Mouse (Mus musculus) c-Kit-positive CD71-positive TER-119-negative erythroid progenitor cells, embryonic 14.5 days (primary cell): ENCODE results near the gene Tmem28.

Experiments used
- DNase-seq: peaks from one replicate; pipeline ENCODE4 v3.0.0-alpha.2; 2013; ENCODE audit warnings: low read depth

The Tmem28 gene

GRCm38 (mm10) chrX:99820790-99821395 is at the start of gene Tmem28:
Gene Tmem28 (plus strand): TSS chrX:99821021.
- no peak for DNase-seq

- DNase-seq = no peak
These were observed 40.5 kb upstream of the Tmem28 start for GRCm38 (mm10) chrX:99780308-99780707.

- DNase-seq = no peak
These were observed 12.4 kb upstream of the Tmem28 start for GRCm38 (mm10) chrX:99808375-99808774.

GRCm38 (mm10) chrX:99819395-99819935 is 1.4 kb upstream of the Tmem28 start:
- DNase-seq = peak; percentile 27

- no peak for DNase-seq
These were observed 658 bp upstream of the Tmem28 start for GRCm38 (mm10) chrX:99819936-99820789.

GRCm38 (mm10) chrX:99842090-99842489 is 21.3 kb downstream of the Tmem28 start:
- DNase-seq = no peak

- DNase-seq = peak; percentile 25
These were observed 32.5 kb downstream of the Tmem28 start for GRCm38 (mm10) chrX:99853261-99853741.

- DNase-seq = no peak
These were observed 33.0 kb downstream of the Tmem28 start for GRCm38 (mm10) chrX:99853834-99854233.

- DNase-seq = no peak
These were observed 51.4 kb downstream of the Tmem28 start for GRCm38 (mm10) chrX:99872228-99872627.

- DNase-seq = no peak
These were observed 51.9 kb downstream of the Tmem28 start for GRCm38 (mm10) chrX:99872632-99873201.

- no peak for DNase-seq
These were observed 52.6 kb downstream of the Tmem28 start for GRCm38 (mm10) chrX:99873259-99873919.

- no peak for DNase-seq
These were observed 53.1 kb downstream of the Tmem28 start for GRCm38 (mm10) chrX:99873920-99874296.

GRCm38 (mm10) chrX:99876781-99877180 is 56.0 kb downstream of the Tmem28 start:
- DNase-seq = no peak

GRCm38 (mm10) chrX:99883396-99883795 is 62.6 kb downstream of the Tmem28 start:
- DNase-seq = no peak
